Mouse (Mus musculus) splenic B cell, adult 2 months (primary cell): ENCODE results near the gene Pate1.

Experiments used
- DNase-seq: peaks from one replicate; pipeline ENCODE4 v3.0.0-alpha.2; 2011; ENCODE audit warnings: low read depth, low spot score
- H3K27me3 ChIP-seq: 2 replicates; pipeline ENCODE4 v1.6.1; 2012; ENCODE audit warnings: mild to moderate bottlenecking, low read length, moderate library complexity, mixed read lengths; ENCODE audit not compliant: control insufficient read depth, poor library complexity, insufficient read depth, severe bottlenecking
- H3K36me3 ChIP-seq: 2 replicates; pipeline ENCODE4 v1.6.1; 2012; ENCODE audit warnings: mild to moderate bottlenecking, low read length, moderate library complexity, mixed read lengths; ENCODE audit not compliant: control insufficient read depth, poor library complexity, insufficient read depth, severe bottlenecking

Gene Pate1

DNA sequence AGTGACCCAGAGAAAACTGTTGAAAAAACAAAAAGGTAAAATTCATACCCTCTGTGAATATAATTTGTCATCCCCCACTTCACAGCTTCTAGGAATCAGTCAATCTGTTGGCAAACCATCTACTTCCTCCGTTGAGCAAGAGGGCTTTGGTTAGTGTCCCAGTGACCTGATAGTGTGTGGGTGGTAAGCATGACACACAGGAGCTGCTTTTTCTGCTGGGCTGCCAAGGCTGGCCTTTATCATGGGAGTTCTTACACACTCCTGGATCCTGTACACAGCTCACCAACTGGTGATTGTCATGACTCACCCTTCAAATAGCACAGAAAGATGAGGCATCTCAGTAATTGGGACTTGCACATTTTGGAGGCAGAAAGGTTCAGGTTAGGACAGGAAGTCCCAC lies at the start of gene Pate1:
Gene Pate1, minus strand, starts transcription at position 378 of the 400 bp plus-strand sequence.
- no peaks in the 10 kb centered on the region for H3K36me3 ChIP-seq
- no peaks in the 10 kb centered on the region for H3K27me3 ChIP-seq
- no peak for DNase-seq

- Histone ChIP-seq H3K27me3 (no peaks in the 10 kb centered on the region), H3K36me3 (no peaks in the 10 kb centered on the region)
- no peak for DNase-seq
Measured at GRCm38 (mm10) chr9:35707265-35707664, 20.1 kb upstream of the Pate1 start.

DNA sequence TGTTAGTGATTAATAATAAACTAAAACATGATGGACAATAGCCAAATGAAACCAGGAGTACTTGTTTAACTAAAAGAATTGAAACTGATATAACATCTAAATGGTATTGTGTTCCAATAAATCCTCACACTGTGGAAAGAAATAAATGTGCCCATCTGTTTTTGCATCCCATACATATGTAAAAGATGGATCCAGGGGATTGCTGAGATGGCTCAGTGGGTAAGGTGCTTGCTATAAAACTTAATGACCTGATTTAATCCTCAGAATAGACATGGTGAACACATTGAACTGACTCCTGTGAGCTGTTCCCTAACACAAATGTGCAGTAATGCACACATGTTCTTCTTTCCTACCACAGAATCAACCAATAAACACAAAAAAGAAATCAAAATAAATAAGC lies 4.7 kb upstream of the Pate1 start:
- DNase-seq = no peak
- no peaks in the 10 kb centered on the region for H3K36me3 ChIP-seq
- H3K27me3 ChIP-seq = no peaks in the 10 kb centered on the region

GRCm38 (mm10) chr9:35673557-35673956 lies 13.6 kb downstream of the Pate1 start:
- no peak for DNase-seq

GRCm38 (mm10) chr9:35648102-35648501 lies 39.1 kb downstream of the Pate1 start, which contains the start of gene Pate3:
TSS of gene Pate3 (minus strand) at chr9:35648202.
- no peak for DNase-seq
- Histone ChIP-seq H3K27me3 (no peaks in the 10 kb centered on the region), H3K36me3 (no peaks in the 10 kb centered on the region)

More at GRCm38 (mm10) chr9:35673557-35673956, 13.6 kb downstream of the Pate1 start:
- Histone ChIP-seq H3K27me3 (no peaks in the 10 kb centered on the region), H3K36me3 (no peaks in the 10 kb centered on the region)
